Mouse (Mus musculus) testis, adult 2 months (tissue): Measurements from ENCODE around the gene Abcd2.

Experiments used
- CTCF ChIP-seq: fragments of 200-500 bp; IDR thresholded peaks from 2 replicates; pipeline ENCODE4 v1.5.1; 2012; ENCODE audit warnings: low read depth, mild to moderate bottlenecking, inconsistent platforms, low read length, moderate library complexity; ENCODE audit not compliant: control insufficient read depth, insufficient read depth, insufficient replicate concordance
- POLR2A ChIP-seq: fragments of 200-500 bp; IDR thresholded peaks from 2 replicates; pipeline ENCODE4 v1.6.1; 2012; ENCODE audit warnings: low read depth, mild to moderate bottlenecking, inconsistent platforms, low read length, moderate library complexity; ENCODE audit not compliant: control insufficient read depth

GRCm38 (mm10) chr15:91192223-91192598 lies 612 bp upstream of the Abcd2 start:
- no peak for TF ChIP-seq CTCF
- TF ChIP-seq POLR2A, result no peak
